Mouse (Mus musculus): ENCODE results near the gene Fdx1l. TPM values are rescaled to one million over a fixed set of nuclear protein-coding genes. Genes with fewer than 3 reads are reported as not detected.

The Fdx1l gene
- 27.6 TPM for total RNA-seq (2023)

DNA sequence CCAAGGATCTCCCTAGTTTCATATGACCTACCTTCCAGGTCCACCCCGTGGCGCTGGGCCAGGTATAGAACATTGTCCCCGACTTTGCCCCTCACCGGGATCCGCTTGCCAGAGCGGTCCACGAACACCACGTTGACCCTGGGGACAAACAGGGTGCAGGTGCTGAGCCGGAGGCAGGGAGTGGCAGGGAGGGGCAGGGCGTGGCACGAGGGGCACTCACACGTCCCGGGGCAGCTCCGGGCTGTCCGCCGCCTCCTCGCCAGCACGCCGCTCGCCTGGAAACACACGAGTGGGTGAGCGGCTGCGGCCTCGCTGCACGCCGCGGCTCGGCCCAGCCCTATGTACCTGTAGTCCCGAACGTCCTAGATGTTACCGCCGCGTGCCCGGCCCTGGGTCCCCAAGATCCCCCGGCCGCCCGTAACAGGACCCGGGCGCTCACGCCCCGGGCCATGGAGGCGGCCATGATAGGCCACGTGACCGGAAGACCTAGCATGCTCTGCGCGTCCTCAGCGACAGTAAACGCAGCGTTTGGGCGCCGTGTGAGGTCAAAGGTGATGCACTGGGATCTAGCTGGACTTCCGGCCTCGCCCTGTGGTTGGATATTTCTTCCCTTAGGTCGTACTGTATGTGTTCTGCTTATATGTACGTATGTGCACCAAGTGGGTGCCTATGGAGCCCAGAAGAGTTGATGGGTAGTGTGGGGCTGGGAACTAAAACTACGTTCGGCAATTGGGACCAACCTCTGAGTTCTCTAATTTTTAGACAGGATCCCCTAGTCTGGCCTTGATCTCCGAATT lies at the start of gene Fdx1l, which contains the start of gene Gm49373:
TSS of gene Fdx1l (minus strand) at position 571 of the 797 bp plus-strand sequence.
TSS of gene Gm49373 (minus strand) at position 53 of the 797 bp plus-strand sequence.

GRCm38 (mm10) chr9:21091707-21092320 lies 18.4 kb upstream of the Fdx1l start, which contains the start of the genes Gm38431 and Raver1:
Gene Gm38431 (minus strand): TSS chr9:21091997.
Gene Raver1 (minus strand): TSS chr9:21092008.

GRCm38 (mm10) chr9:21067006-21067684 lies 6.3 kb downstream of the Fdx1l start, which contains the start of gene Zglp1:
Gene Zglp1 (minus strand): TSS chr9:21067093.

GRCm38 (mm10) chr9:21031896-21032351 lies 41.5 kb downstream of the Fdx1l start, which contains the start of gene Icam5:
Gene Icam5 (plus strand): TSS chr9:21032073.

DNA sequence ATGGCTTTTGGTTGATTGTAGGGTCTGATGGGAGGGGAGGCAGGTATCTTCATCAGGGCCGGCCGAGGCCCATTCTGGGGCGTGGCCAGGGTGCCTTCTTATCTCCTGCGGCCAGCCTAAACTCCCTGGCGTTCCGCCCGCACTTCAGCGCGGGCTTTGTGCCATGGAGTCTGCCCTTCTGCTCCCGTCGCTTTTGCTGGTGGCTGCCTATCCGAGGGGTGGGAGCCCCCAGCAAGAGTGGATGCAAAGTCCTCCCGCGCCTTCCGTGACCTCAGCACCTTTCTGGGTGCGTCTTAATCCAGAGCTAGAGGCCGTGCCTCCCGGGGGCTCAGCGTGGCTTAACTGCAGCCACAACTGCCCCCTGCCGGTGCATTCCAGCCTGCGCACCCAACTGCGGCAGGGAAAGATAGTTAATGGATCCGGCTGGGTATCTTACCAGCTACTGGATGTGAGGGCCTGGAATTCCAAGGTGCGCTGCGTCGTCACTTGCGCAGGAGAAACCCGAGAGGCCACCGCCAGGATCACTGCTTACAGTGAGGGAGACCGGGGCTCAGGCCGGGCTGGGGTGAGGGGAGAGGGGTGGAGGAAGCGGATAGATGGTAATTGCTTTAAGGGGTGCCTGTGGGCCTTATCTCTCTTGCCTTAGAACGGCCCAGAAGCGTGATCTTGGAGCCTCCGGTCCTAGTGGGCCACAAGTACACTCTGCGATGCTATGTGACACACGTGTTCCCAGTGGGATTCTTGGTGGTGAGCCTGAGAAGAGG lies 43.9 kb downstream of the Fdx1l start, which contains the start of gene Icam4:
TSS of gene Icam4 (plus strand) at position 83 of the 764 bp plus-strand sequence.

Other genes starting within 250 kb of the Fdx1l start
- gene A230050P20Rik, start 205.0 kb downstream of the Fdx1l start, total RNA-seq (2023), result 51.6 TPM
- 2.5 TPM for gene Angptl6, start 193.9 kb downstream of the Fdx1l start, total RNA-seq (2023)
- 87.1 TPM for gene Ppan, start 185.4 kb downstream of the Fdx1l start, total RNA-seq (2023)
- 188 TPM for gene Eif3g, start 175.0 kb downstream of the Fdx1l start, total RNA-seq (2023)
- 82.3 TPM for gene Dnmt1, start 113.7 kb downstream of the Fdx1l start, total RNA-seq (2023)
- 4.7 TPM for gene S1pr2, start 96.8 kb downstream of the Fdx1l start, total RNA-seq (2023)
- gene Mrpl4, start 70.9 kb downstream of the Fdx1l start, total RNA-seq (2023), result 53.2 TPM
- 19.5 TPM for gene Icam1, start 57.6 kb downstream of the Fdx1l start, total RNA-seq (2023)
- gene Icam4, start 44.2 kb downstream of the Fdx1l start, total RNA-seq (2023), result not detected
- gene Icam5, start 41.5 kb downstream of the Fdx1l start, total RNA-seq (2023), result 0.18 TPM
- not detected for gene Zglp1, start 6.5 kb downstream of the Fdx1l start, total RNA-seq (2023)
- 0.83 TPM for gene Gm49373, start 518 bp downstream of the Fdx1l start, total RNA-seq (2023)
- gene Gm38431, start 18.4 kb upstream of the Fdx1l start, total RNA-seq (2023), result 9.4 TPM
- 112 TPM for gene Raver1, start 18.4 kb upstream of the Fdx1l start, total RNA-seq (2023)
- gene Tyk2, start 57.6 kb upstream of the Fdx1l start, total RNA-seq (2023), result 50.3 TPM
- gene Cdc37, start 76.4 kb upstream of the Fdx1l start, total RNA-seq (2023), result 131 TPM
- 1.6 TPM for gene Pde4a, start 92.1 kb upstream of the Fdx1l start, total RNA-seq (2023)
- gene Keap1, start 165.7 kb upstream of the Fdx1l start, total RNA-seq (2023), result 37.3 TPM
- gene S1pr5, start 174.8 kb upstream of the Fdx1l start, total RNA-seq (2023), result 0.44 TPM
- gene Atg4d, start 191.7 kb upstream of the Fdx1l start, total RNA-seq (2023), result 51.6 TPM
- gene Kri1, start 214.4 kb upstream of the Fdx1l start, total RNA-seq (2023), result 172 TPM
- gene Cdkn2d, start 217.8 kb upstream of the Fdx1l start, total RNA-seq (2023), result 47.6 TPM
- gene Ap1m2, start 238.7 kb upstream of the Fdx1l start, total RNA-seq (2023), result 4.0 TPM
- gene Slc44a2, start 247.1 kb upstream of the Fdx1l start, total RNA-seq (2023), result 379 TPM

All from CD4-positive naive resting alpha-beta T cell, adult 57 days (primary cell).